Mouse (Mus musculus): ENCODE measurements around the gene Lce1b. TPM values are rescaled to one million over a fixed set of nuclear protein-coding genes. Genes with fewer than 3 reads are reported as not detected.
"Not testable (repeated sequence)": the region's sequence is repeated elsewhere in the genome, so short reads cannot be mapped to it uniquely, and the experiment has no call there.

Gene Lce1b
- not detected in 2 replicates for polyA plus RNA-seq (2015; fragmentation: Nextera tagmentation; extraction: Ambion mirVana)

GRCm38 (mm10) chr3:92656826-92657225 lies at the start of gene Lce1b:
Gene Lce1b (minus strand): TSS chr3:92656926.
- no peak for ATAC-seq (replicated peaks; ENCODE audit: insufficient number of reproducible peaks, insufficient read depth, low FRiP score, low read depth)
- H3K36me3 ChIP-seq, result no peaks in the 10 kb centered on the region
- H3K27me3 ChIP-seq, result no peaks in the 10 kb centered on the region
- H3K4me1 ChIP-seq (replicated peaks), result no peaks in the 10 kb centered on the region
- no peak within 1 kb of the TSS for H3K4me2 ChIP-seq
- H3K9me3 ChIP-seq (replicated peaks), result no peaks in the 10 kb centered on the region
- no peak within 1 kb of the TSS for H3K9ac ChIP-seq
- no peak within 1 kb of the TSS for H3K27ac ChIP-seq
- no peak within 1 kb of the TSS for H3K4me3 ChIP-seq

DNA sequence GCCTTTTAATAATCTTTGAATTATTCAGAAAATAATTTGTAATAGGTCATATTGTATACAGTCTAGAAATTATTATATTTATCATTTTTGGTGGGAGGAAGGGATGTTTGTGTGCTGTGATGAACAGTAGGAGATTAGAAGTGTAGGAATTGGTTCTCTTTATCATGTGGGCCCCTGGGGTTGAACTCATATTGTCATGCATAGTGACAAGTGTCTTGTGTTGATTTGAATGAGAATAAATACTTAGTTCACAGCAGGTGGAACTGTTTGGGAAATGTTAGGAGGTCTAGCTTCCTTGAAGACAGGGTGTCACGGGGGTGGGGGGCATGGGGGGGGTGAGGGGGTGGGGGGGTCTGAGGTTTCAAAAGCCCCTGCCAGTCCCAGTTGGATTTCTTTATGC lies 37.9 kb upstream of the Lce1b start:
- no peaks in the 10 kb centered on the region for H3K4me1 ChIP-seq (replicated peaks)
- H3K27me3 ChIP-seq, result no peaks in the 10 kb centered on the region
- H3K4me2 ChIP-seq, result no peak overlapping the region
- no peaks in the 10 kb centered on the region for H3K36me3 ChIP-seq
- no peak overlapping the region for H3K4me3 ChIP-seq
- 0% methylated on average over 1 of the region's 1 CpGs for WGBS
- no peaks in the 10 kb centered on the region for H3K9me3 ChIP-seq (replicated peaks)
- no peak for ATAC-seq (replicated peaks; ENCODE audit: insufficient number of reproducible peaks, insufficient read depth, low FRiP score, low read depth)
- H3K9ac ChIP-seq, result no peak overlapping the region
- no peak overlapping the region for H3K27ac ChIP-seq

- H3K27me3 ChIP-seq, result no peaks in the 10 kb centered on the region
- no peaks in the 10 kb centered on the region for H3K4me1 ChIP-seq (replicated peaks)
- no peaks in the 10 kb centered on the region for H3K9me3 ChIP-seq (replicated peaks)
- ATAC-seq (replicated peaks; ENCODE audit: insufficient number of reproducible peaks, insufficient read depth, low FRiP score, low read depth), result no peak
- H3K36me3 ChIP-seq, result no peaks in the 10 kb centered on the region
- H3K9ac ChIP-seq, result no peak overlapping the region
- no peak overlapping the region for H3K4me2 ChIP-seq
- no peak overlapping the region for H3K27ac ChIP-seq
- H3K4me3 ChIP-seq, result no peak overlapping the region
Measured at GRCm38 (mm10) chr3:92691688-92692087, 35.0 kb upstream of the Lce1b start.

DNA sequence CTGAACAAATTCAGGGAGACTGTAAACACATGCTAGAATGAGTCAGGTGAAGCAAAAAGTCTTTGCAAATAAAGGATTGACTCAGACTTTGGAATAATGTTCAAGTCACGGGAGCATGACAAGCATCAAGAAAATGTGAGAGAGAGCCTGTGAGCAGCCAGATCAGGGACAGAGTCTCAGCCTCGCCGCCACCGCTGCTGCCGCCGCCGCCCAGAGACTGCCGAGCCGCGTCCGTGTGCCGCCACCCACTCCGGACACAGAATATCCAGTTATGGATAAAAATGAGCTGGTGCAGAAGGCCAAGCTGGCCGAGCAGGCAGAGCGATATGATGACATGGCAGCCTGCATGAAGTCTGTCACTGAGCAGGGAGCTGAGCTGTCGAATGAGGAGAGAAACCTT lies 32.4 kb upstream of the Lce1b start:
- not testable (repeated sequence) for H3K27me3 ChIP-seq; H3K27ac ChIP-seq; H3K9me3 ChIP-seq (replicated peaks); H3K4me3 ChIP-seq; H3K9ac ChIP-seq; H3K4me2 ChIP-seq; ATAC-seq (replicated peaks; ENCODE audit: insufficient number of reproducible peaks, insufficient read depth, low FRiP score, low read depth); H3K36me3 ChIP-seq; H3K4me1 ChIP-seq (replicated peaks)
- WGBS, result 63% methylated on average over 16 of the region's 16 CpGs

GRCm38 (mm10) chr3:92687110-92687509 lies 30.4 kb upstream of the Lce1b start, which contains the start of gene Lce1d:
Gene Lce1d (minus strand): TSS chr3:92687210.
- Histone ChIP-seq H3K27me3 (no peaks in the 10 kb centered on the region), H3K9ac (no peak within 1 kb of the TSS), H3K4me3 (no peak within 1 kb of the TSS), H3K9me3 (replicated peaks) (no peaks in the 10 kb centered on the region), H3K4me1 (replicated peaks) (no peaks in the 10 kb centered on the region), H3K27ac (no peak within 1 kb of the TSS), H3K36me3 (no peaks in the 10 kb centered on the region), H3K4me2 (no peak within 1 kb of the TSS)
- ATAC-seq (replicated peaks; ENCODE audit: insufficient number of reproducible peaks, insufficient read depth, low FRiP score, low read depth), result no peak
- WGBS, result 62% methylated on average over 2 of the region's 2 CpGs

DNA sequence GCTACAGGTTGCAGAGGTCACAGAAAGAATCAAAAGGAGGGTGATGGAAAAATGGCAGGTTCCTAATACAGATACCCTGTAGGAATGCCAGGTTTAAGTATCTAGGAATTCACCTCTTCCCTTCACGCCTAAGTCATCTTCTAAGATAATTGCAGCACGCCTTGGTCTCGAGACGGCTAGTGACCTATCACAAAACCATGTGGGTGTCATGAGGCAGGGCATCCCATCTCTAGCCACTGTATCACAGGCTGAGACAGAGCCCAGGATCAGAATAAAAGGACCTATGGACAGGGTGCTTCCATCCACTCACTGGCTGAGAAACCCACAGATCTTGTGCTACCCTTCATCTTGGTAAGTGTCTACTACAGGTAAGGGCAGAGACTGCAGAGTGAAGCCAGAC lies 22.2 kb upstream of the Lce1b start, which contains the start of gene Lce1c:
TSS of gene Lce1c (plus strand) at position 301 of the 400 bp plus-strand sequence.
- H3K36me3 ChIP-seq, result no peaks in the 10 kb centered on the region
- no peak within 1 kb of the TSS for H3K9ac ChIP-seq
- H3K9me3 ChIP-seq (replicated peaks), result no peaks in the 10 kb centered on the region
- no peaks in the 10 kb centered on the region for H3K27me3 ChIP-seq
- no peak within 1 kb of the TSS for H3K4me3 ChIP-seq
- 81% methylated on average over 4 of the region's 4 CpGs for WGBS
- no peak within 1 kb of the TSS for H3K4me2 ChIP-seq
- no peak within 1 kb of the TSS for H3K27ac ChIP-seq
- H3K4me1 ChIP-seq (replicated peaks), result no peaks in the 10 kb centered on the region
- no peak for ATAC-seq (replicated peaks; ENCODE audit: insufficient number of reproducible peaks, insufficient read depth, low FRiP score, low read depth)

DNA sequence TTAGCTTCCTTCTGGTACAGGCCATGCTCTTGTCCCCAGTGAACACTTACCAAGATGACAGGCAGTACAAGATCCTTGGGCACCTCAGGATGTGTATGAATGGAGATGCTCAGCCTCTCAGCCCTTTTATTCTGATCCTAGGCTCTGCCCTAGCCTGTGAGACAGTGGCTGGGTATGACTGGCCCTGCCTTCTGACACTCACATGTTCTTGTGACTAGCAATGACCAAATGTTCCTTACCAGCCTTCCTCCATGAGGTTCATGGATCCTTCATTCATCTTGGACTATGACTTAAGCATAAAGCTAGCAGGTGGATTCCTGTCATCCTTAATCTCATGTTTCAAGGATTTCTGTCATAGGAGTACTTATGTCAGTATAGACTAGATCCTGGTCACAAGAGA lies 13.5 kb upstream of the Lce1b start, which contains the start of gene Lce1a2:
TSS of gene Lce1a2 (minus strand) at position 101 of the 400 bp plus-strand sequence.
- ATAC-seq (replicated peaks; ENCODE audit: insufficient number of reproducible peaks, insufficient read depth, low FRiP score, low read depth), result no peak
- H3K4me3 ChIP-seq, result no peak within 1 kb of the TSS
- no peak within 1 kb of the TSS for H3K9ac ChIP-seq
- no peaks in the 10 kb centered on the region for H3K36me3 ChIP-seq
- H3K4me2 ChIP-seq, result no peak within 1 kb of the TSS
- no peaks in the 10 kb centered on the region for H3K27me3 ChIP-seq
- no peaks in the 10 kb centered on the region for H3K4me1 ChIP-seq (replicated peaks)
- H3K9me3 ChIP-seq (replicated peaks), result no peaks in the 10 kb centered on the region
- no peak within 1 kb of the TSS for H3K27ac ChIP-seq

DNA sequence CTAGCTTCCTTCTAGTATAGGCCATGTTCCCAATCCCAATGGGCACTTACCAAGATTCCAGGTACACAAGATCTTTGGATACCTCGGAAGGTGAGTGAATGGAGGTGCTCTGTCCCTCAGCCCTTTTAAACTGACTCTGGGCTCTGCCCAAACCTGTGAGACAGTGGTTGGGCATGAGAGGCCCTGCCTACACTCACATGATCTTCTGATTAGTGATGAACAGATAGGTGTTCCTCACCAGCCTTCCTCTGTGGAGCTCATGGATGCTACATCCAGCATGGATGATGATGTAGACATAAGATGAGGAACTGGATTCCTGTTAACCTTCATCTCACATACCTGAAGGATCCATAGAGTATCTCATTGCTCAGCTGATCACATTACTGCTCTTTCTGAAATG lies 8.5 kb downstream of the Lce1b start, which contains the start of gene Lce1a1:
TSS of gene Lce1a1 (minus strand) at position 101 of the 400 bp plus-strand sequence.
- H3K9ac ChIP-seq, result no peak within 1 kb of the TSS
- 87% methylated on average over 1 of the region's 1 CpGs for WGBS
- H3K9me3 ChIP-seq (replicated peaks), result no peaks in the 10 kb centered on the region
- no peak within 1 kb of the TSS for H3K27ac ChIP-seq
- no peak within 1 kb of the TSS for H3K4me3 ChIP-seq
- no peaks in the 10 kb centered on the region for H3K27me3 ChIP-seq
- no peaks in the 10 kb centered on the region for H3K4me1 ChIP-seq (replicated peaks)
- no peak for ATAC-seq (replicated peaks; ENCODE audit: insufficient number of reproducible peaks, insufficient read depth, low FRiP score, low read depth)
- H3K4me2 ChIP-seq, result no peak within 1 kb of the TSS
- no peaks in the 10 kb centered on the region for H3K36me3 ChIP-seq

DNA sequence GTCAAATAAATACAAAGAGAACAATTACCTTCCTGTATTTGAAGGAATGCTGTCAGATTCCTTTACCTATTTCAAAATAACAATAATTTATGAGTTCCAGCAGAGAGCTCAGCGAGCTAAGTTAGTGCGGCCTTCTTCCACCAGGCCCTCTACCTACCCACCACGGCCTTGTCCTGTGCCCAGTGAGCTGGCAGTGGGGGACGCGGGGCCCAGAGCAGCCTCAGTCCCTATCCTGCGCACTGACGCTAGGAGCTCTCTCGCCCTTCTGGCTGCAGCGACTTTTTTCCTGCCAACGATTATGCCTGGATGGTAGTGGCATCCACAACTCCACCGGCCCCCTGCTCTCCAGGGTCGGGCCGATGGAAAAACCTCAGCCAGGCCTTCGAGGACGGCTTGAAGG lies 16.9 kb downstream of the Lce1b start:
- H3K27me3 ChIP-seq, result no peaks in the 10 kb centered on the region
- no peak overlapping the region for H3K9ac ChIP-seq
- no peak overlapping the region for H3K4me3 ChIP-seq
- no peak overlapping the region for H3K4me2 ChIP-seq
- H3K36me3 ChIP-seq, result no peaks in the 10 kb centered on the region
- no peak overlapping the region for H3K27ac ChIP-seq
- 90% methylated on average over 15 of the region's 15 CpGs for WGBS
- no peaks in the 10 kb centered on the region for H3K4me1 ChIP-seq (replicated peaks)
- no peak for ATAC-seq (replicated peaks; ENCODE audit: insufficient number of reproducible peaks, insufficient read depth, low FRiP score, low read depth)
- no peaks in the 10 kb centered on the region for H3K9me3 ChIP-seq (replicated peaks)

DNA sequence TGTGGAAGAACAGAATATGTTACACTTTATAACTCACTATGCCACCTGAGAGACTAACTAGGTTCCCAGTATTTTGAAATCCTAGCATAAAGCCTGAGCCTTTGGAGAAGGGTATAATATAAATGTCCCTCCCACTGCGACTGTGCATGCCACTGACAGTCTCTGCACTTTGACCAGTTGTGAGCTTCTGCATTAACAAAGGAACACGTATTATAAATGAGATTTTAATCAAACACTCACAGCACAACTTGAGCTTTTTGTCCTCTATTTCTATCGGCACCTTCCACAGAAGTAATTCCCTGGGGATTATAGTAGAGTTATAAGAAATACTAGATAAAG lies 18.1 kb downstream of the Lce1b start:
- H3K9ac ChIP-seq, result no peak overlapping the region
- 79% methylated on average over 3 of the region's 3 CpGs for WGBS
- H3K36me3 ChIP-seq, result no peaks in the 10 kb centered on the region
- no peak overlapping the region for H3K4me2 ChIP-seq
- H3K27me3 ChIP-seq, result no peaks in the 10 kb centered on the region
- no peak overlapping the region for H3K4me3 ChIP-seq
- no peak for ATAC-seq (replicated peaks; ENCODE audit: insufficient number of reproducible peaks, insufficient read depth, low FRiP score, low read depth)
- no peaks in the 10 kb centered on the region for H3K9me3 ChIP-seq (replicated peaks)
- no peak overlapping the region for H3K27ac ChIP-seq
- H3K4me1 ChIP-seq (replicated peaks), result no peaks in the 10 kb centered on the region

DNA sequence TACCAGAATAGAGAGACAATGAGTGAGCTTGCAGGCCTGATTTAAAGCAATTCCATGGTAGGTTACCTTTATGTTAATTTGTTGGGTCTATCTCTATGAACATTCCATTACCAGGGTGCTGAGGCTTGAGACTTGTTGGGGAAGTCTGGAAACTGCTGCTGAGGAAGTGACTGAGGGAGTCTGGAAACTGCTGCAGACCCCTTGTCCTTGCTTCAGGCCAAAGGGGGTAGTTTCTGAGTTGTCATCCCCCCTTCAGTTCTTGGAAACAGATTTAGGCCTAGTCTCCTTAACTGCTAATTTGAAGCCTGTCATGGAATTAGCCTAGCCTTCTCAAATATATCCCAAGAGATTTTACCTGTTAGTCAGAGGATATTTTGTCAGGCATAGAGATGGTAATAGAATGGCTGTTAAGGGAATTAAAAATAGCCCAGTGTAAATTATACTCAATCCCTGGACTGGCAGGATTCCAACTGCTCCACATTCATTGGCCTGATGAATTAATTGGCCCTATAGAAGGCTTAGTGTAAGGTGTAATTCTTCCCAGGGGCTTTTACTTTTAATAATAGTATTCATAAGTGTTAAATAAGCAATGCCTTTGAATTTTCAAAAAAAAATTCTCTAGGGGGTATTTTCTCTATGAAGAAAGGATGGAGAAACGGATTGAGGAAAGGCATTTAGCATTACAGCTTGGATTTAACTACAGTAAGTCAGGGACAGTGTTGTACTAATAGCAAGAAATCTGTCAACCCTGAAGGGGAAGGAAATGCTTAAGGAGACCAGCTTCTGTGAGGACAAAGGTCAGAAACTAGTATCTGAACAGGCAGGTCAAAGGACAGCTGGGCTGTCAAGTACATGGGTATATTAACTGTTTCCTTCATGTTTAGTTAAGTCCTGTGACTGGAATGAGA lies 18.7 kb downstream of the Lce1b start:
- Histone ChIP-seq H3K4me3 (no peak overlapping the region), H3K4me1 (replicated peaks) (no peaks in the 10 kb centered on the region), H3K4me2 (no peak overlapping the region), H3K9me3 (replicated peaks) (no peaks in the 10 kb centered on the region), H3K36me3 (no peaks in the 10 kb centered on the region), H3K27me3 (no peaks in the 10 kb centered on the region), H3K27ac (no peak overlapping the region), H3K9ac (no peak overlapping the region)
- no peak for ATAC-seq (replicated peaks; ENCODE audit: insufficient number of reproducible peaks, insufficient read depth, low FRiP score, low read depth)
- WGBS, result 57% methylated on average over 1 of the region's 1 CpGs

GRCm38 (mm10) chr3:92621560-92621959 lies 35.2 kb downstream of the Lce1b start, which contains the start of gene Lce6a:
Gene Lce6a (minus strand): TSS chr3:92621660.
- no peaks in the 10 kb centered on the region for H3K27me3 ChIP-seq
- no peak within 1 kb of the TSS for H3K27ac ChIP-seq
- H3K9me3 ChIP-seq (replicated peaks), result no peaks in the 10 kb centered on the region
- no peak within 1 kb of the TSS for H3K4me2 ChIP-seq
- no peaks in the 10 kb centered on the region for H3K36me3 ChIP-seq
- no peak for ATAC-seq (replicated peaks; ENCODE audit: insufficient number of reproducible peaks, insufficient read depth, low FRiP score, low read depth)
- H3K4me1 ChIP-seq (replicated peaks), result no peaks in the 10 kb centered on the region
- H3K9ac ChIP-seq, result no peak within 1 kb of the TSS
- no peak within 1 kb of the TSS for H3K4me3 ChIP-seq
- 61% methylated on average over 2 of the region's 2 CpGs for WGBS
